Comparison of ENCODE assay signal across 13 mouse cellular contexts in genomic region chr9:102255803-102256202, GRCm38 (mm10).
"Had no signal": no experiment of that assay in that cellular context is flagged by ENCODE, and none has a peak within 500 bp of the region (broad histone marks: within the 10 kb centered on the region; RNA-seq: fewer than 3 reads in every experiment).

No protein-coding gene starts in this region.

- H3K27me3 ChIP-seq: liver, embryonic 15.5 days had no signal

- H3K4me1 ChIP-seq: limb, embryonic 10.5 days; liver, embryonic 15.5 days had no signal

- H3K36me3 ChIP-seq: limb, embryonic 10.5 days; liver, embryonic 15.5 days; neural tube, embryonic 12.5 days had no signal

- ATAC-seq: lung, postnatal 0 days had no signal

- H3K4me3 ChIP-seq: left cerebral cortex, adult 2 months; limb, embryonic 10.5 days; liver, embryonic 15.5 days; neural tube, embryonic 12.5 days had no signal

- H3K27ac ChIP-seq: left cerebral cortex, adult 2 months; limb, embryonic 10.5 days; liver, embryonic 15.5 days; neural tube, embryonic 12.5 days had no signal

- DNase-seq: kidney, adult 18-20 months; kidney, postnatal 10 days; kidney, postnatal 4 days; lung, adult 2 months; lung, postnatal 36 days; midbrain, embryonic 14.5 days; thymus, postnatal 36 days had no signal

- H3K9ac ChIP-seq: liver, embryonic 15.5 days; neural tube, embryonic 12.5 days had no signal

- H3K9me3 ChIP-seq: limb, embryonic 10.5 days; liver, embryonic 15.5 days; neural tube, embryonic 12.5 days had no signal

- H3K4me2 ChIP-seq: liver, embryonic 11.5 days; liver, embryonic 15.5 days; neural tube, embryonic 12.5 days had no signal
